Mouse (Mus musculus) lung, adult 2 months (tissue): ENCODE results near the gene Tnfsf15. TPM values are rescaled to one million over a fixed set of nuclear protein-coding genes. Genes with fewer than 3 reads are reported as not detected.

ENCODE experiments used
- DNase-seq: peaks from one replicate; pipeline ENCODE4 v3.0.0; 2022
- H3K4me1 ChIP-seq: fragments of 200-500 bp; 2 replicates; pipeline ENCODE4 v1.6.1; 2011; ENCODE audit warnings: low read length; ENCODE audit not compliant: control insufficient read depth, insufficient read depth
- H3K4me3 ChIP-seq: fragments of 200-500 bp; replicated peaks from 2 replicates; pipeline ENCODE3; 2011; ENCODE audit warnings: low read depth, mild to moderate bottlenecking, control low read depth, low read length; ENCODE audit errors: extremely low read depth
- CTCF ChIP-seq: fragments of 200-500 bp; IDR thresholded peaks from 2 replicates; pipeline ENCODE4 v1.5.1; 2011; ENCODE audit warnings: mild to moderate bottlenecking, low read length, control low read depth; ENCODE audit not compliant: insufficient read depth
- POLR2A ChIP-seq: fragments of 200-500 bp; IDR thresholded peaks from 2 replicates; pipeline ENCODE4 v1.6.1; 2011; ENCODE audit warnings: low read depth, mild to moderate bottlenecking, control low read depth, low read length, borderline replicate concordance; ENCODE audit errors: extremely low read depth
- WGBS: fragments of 180-500 bp; shearing (Covaris S2); methylation state at CpG from one replicate; pipeline ENCODE4 v1.1.7; 2018; 5-methylcytosine and 5-hydroxymethylcytosine counted together
- polyA plus RNA-seq: library from polyadenylated mRNA; depleted of rRNA; stranded (reverse); fragments of >200 nt; gene quantifications from 2 replicates; pipeline ENCODE4 v1.2.3, GENCODE M21; 2012; rRNA removed

Gene Tnfsf15
- polyA plus RNA-seq, result 0.56 and 0.57 TPM in 2 replicates

GRCm38 (mm10) chr4:63744693-63745171 lies at the start of gene Tnfsf15:
TSS of gene Tnfsf15 (minus strand) at chr4:63745113.
- peak; percentile 80 for DNase-seq

GRCm38 (mm10) chr4:63792328-63792727 lies 47.4 kb upstream of the Tnfsf15 start:
- H3K4me3 ChIP-seq, result no peak overlapping the region
- WGBS, result 87% methylated on average over 3 of the region's 3 CpGs
- DNase-seq, result no peak
- H3K4me1 ChIP-seq, result no peaks in the 10 kb centered on the region
- no peak for TF ChIP-seq CTCF
- no peak for TF ChIP-seq POLR2A

More at GRCm38 (mm10) chr4:63744693-63745171, at the start of gene Tnfsf15:
- 20% methylated on average over 8 of the region's 8 CpGs for WGBS
- peak within 1 kb of the TSS; percentile 10 for H3K4me3 ChIP-seq
- TF ChIP-seq CTCF (no peak), POLR2A (no peak)
- H3K4me1 ChIP-seq, result peaks cover 5% of the 10 kb centered on the region; the same call in 1 of the 2 replicates

- WGBS, result 29% methylated on average over 2 of the region's 2 CpGs
- no peak for DNase-seq
- no peak for TF ChIP-seq CTCF
- TF ChIP-seq POLR2A, result no peak
- Histone ChIP-seq H3K4me3 (no peak overlapping the region), H3K4me1 (no peaks in the 10 kb centered on the region)
Measured at GRCm38 (mm10) chr4:63785466-63785865, 40.6 kb upstream of the Tnfsf15 start.

GRCm38 (mm10) chr4:63783826-63784225 lies 38.9 kb upstream of the Tnfsf15 start:
- WGBS, result 68% methylated on average over 5 of the region's 5 CpGs
- Histone ChIP-seq H3K4me1 (no peaks in the 10 kb centered on the region), H3K4me3 (no peak overlapping the region)
- TF ChIP-seq POLR2A (no peak), CTCF (no peak)
- no peak for DNase-seq

GRCm38 (mm10) chr4:63782970-63783613 lies 38.2 kb upstream of the Tnfsf15 start:
- TF ChIP-seq POLR2A (no peak), CTCF (no peak)
- Histone ChIP-seq H3K4me1 (no peaks in the 10 kb centered on the region), H3K4me3 (no peak overlapping the region)
- DNase-seq, result no peak
- 76% methylated on average over 7 of the region's 7 CpGs for WGBS

GRCm38 (mm10) chr4:63777223-63777622 lies 32.3 kb upstream of the Tnfsf15 start:
- no peak for DNase-seq
- H3K4me3 ChIP-seq, result no peak overlapping the region
- no peaks in the 10 kb centered on the region for H3K4me1 ChIP-seq
- TF ChIP-seq CTCF (no peak), POLR2A (no peak)
- WGBS, result 81% methylated on average over 8 of the region's 8 CpGs

- TF ChIP-seq CTCF (no peak), POLR2A (no peak)
- 46% methylated on average over 8 of the region's 8 CpGs for WGBS
- Histone ChIP-seq H3K4me1 (no peaks in the 10 kb centered on the region), H3K4me3 (no peak overlapping the region)
- DNase-seq, result no peak
Measured at GRCm38 (mm10) chr4:63773306-63774090, 28.6 kb upstream of the Tnfsf15 start.

GRCm38 (mm10) chr4:63772514-63772913 lies 27.6 kb upstream of the Tnfsf15 start:
- 68% methylated on average over 2 of the region's 2 CpGs for WGBS
- TF ChIP-seq CTCF, result no peak
- no peak for TF ChIP-seq POLR2A
- no peak overlapping the region for H3K4me3 ChIP-seq
- no peaks in the 10 kb centered on the region for H3K4me1 ChIP-seq
- no peak for DNase-seq

GRCm38 (mm10) chr4:63771291-63771690 lies 26.4 kb upstream of the Tnfsf15 start:
- TF ChIP-seq CTCF (no peak), POLR2A (no peak)
- DNase-seq, result no peak
- 69% methylated on average over 4 of the region's 4 CpGs for WGBS
- no peak overlapping the region for H3K4me3 ChIP-seq
- no peaks in the 10 kb centered on the region for H3K4me1 ChIP-seq
